Mouse (Mus musculus): ENCODE results near the gene Ccin. TPM values are rescaled to one million over a fixed set of nuclear protein-coding genes. Genes with fewer than 3 reads are reported as not detected.

Gene Ccin
- polyA plus RNA-seq, 1 experiment from 2014 or later, result not detected

DNA sequence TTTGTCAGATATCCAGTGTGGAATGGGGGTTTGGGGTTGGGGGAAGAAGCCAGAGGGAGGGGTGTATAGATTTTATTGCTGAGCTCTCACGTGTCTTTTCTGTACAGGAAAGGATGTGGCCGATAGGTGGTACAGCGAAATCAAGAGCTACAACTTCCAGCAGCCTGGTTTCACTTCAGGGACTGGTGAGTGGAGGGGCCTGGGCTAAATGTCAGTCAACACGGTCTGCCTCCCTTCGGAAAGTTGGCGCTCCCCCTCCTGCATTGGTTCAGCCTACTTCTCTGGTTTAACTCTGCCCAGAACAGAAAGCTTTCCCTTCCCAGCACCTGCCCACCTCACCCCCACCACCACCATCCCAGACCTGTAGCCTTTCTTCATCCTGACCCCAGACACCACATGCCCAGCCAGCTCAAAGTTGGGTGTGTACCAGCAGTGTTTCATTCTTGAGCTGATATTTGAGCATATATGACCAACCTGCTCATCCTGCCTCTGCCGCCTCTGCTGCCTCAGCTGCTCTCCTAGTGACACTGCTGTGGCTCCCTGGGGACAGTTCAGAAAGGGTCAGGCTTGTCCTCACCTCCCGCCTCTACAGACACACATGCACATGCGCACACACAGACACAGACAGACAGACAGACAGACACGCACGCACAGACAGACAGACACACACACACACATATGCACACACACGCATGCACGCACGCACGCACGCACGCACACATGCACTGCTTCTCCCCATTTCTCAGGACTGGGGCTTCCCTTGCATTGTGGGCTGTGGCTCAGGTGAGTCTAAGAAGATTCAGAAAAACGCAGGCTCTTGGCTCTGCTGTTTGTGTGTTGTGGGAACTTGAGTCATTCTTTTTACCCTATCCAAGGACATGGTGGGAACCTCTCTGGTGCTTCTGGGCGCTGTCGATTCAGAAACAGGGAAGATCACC, 12.6 kb upstream of the Ccin start:
- Histone ChIP-seq H3K4me2 (ENCODE audit: low read depth, low read length) (no peak overlapping the region), H3K9ac (ENCODE audit: low read depth, low read length) (no peak overlapping the region), H3K4me1 (ENCODE audit: control insufficient read depth, insufficient read depth, low read length) (peaks cover 20% of the 10 kb centered on the region), H3K9me3 (ENCODE audit: control insufficient read depth, low read length) (no peaks in the 10 kb centered on the region), H3K4me3 (ENCODE audit: low read depth, low read length) (no peak overlapping the region), H3K27me3 (replicated peaks; ENCODE audit: control insufficient read depth, insufficient read depth, low read length) (no peaks in the 10 kb centered on the region), H3K27ac (replicated peaks; ENCODE audit: low read depth, low read length) (no peak overlapping the region), H3K36me3 (ENCODE audit: control insufficient read depth, insufficient read depth, low read length) (0 out of 2 replicates have a peak, but pooled peaks cover 3% of the 10 kb centered on the region)
- ATAC-seq (ENCODE audit: low read depth) (no peak), DNase-seq (ENCODE audit: low spot score) (no peak)
- 82% methylated on average over 20 of the region's 20 CpGs for WGBS

DNA sequence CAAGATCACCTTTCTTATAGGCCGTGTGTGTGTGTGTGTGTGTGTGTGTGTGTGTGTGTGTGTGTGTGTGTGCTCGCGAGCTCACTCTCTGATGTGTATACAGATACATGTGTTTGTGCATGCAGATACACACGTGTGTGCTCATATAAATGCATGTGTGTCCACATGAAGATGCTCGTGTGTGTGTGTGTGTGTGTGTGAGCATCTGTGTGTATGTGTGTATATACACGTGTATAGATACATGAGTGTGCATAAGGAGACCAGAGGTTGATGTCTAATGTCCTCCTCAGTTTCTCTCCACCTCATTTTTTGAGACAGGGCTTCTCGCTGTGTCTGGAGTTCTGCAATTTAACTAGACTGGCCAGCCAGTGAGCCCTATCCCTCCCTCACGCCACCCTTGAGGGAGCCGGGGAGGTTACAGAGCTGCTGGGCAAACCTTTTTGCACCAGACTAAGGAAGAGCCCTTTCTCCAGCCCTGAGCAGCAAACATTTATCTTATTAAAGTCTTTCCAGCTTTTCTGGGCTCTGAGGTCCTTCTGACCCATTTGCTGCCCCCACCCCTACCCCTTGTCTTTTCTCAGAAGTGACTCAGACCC, 11.6 kb upstream of the Ccin start:
- Histone ChIP-seq H3K27me3 (replicated peaks; ENCODE audit: control insufficient read depth, insufficient read depth, low read length) (no peaks in the 10 kb centered on the region), H3K36me3 (ENCODE audit: control insufficient read depth, insufficient read depth, low read length) (0 out of 2 replicates have a peak, but pooled peaks cover 3% of the 10 kb centered on the region), H3K4me2 (ENCODE audit: low read depth, low read length) (peak overlapping the region; percentile 30), H3K4me3 (ENCODE audit: low read depth, low read length) (no peak overlapping the region), H3K4me1 (ENCODE audit: control insufficient read depth, insufficient read depth, low read length) (peaks cover 20% of the 10 kb centered on the region), H3K27ac (replicated peaks; ENCODE audit: low read depth, low read length) (peak overlapping the region; percentile 71), H3K9me3 (ENCODE audit: control insufficient read depth, low read length) (no peaks in the 10 kb centered on the region), H3K9ac (ENCODE audit: low read depth, low read length) (peak overlapping the region; percentile 37)
- DNase-seq (ENCODE audit: low spot score) (no peak), ATAC-seq (ENCODE audit: low read depth) (no peak)
- 65% methylated on average over 9 of the region's 9 CpGs for WGBS

DNA sequence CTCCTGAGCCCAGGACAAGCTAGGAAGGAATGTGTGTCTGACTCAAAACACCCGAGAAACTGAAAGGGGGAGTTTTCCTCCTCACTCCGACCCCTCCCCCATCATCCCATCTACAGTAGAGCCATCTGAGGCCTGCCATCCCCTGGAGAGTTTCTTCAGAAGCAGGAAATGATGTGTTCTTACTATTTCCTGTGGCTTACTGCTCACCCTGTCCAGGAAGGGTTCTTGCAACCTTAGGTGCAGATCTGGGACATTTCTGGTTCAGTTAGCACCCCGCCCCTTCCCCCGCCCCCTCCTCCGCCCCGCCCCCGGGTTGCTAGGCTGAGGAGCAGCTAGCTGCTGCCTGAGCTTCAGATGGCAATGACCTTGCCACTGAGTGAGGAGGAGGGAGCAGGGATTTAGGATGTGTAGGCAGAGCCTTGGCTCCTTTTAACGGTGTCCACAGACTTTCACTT, 11.1 kb upstream of the Ccin start:
- DNase-seq (ENCODE audit: low spot score), result peak; percentile 71
- peak overlapping the region; percentile 37 for H3K9ac ChIP-seq (ENCODE audit: low read depth, low read length)
- ATAC-seq (ENCODE audit: low read depth), result peak; percentile 80
- H3K27ac ChIP-seq (replicated peaks; ENCODE audit: low read depth, low read length), result peak overlapping the region; percentile 71
- H3K36me3 ChIP-seq (ENCODE audit: control insufficient read depth, insufficient read depth, low read length), result 0 out of 2 replicates have a peak, but pooled peaks cover 3% of the 10 kb centered on the region
- WGBS, result 1% methylated on average over 8 of the region's 8 CpGs
- H3K27me3 ChIP-seq (replicated peaks; ENCODE audit: control insufficient read depth, insufficient read depth, low read length), result no peaks in the 10 kb centered on the region
- H3K4me2 ChIP-seq (ENCODE audit: low read depth, low read length), result peak overlapping the region; percentile 30
- H3K4me1 ChIP-seq (ENCODE audit: control insufficient read depth, insufficient read depth, low read length), result peaks cover 20% of the 10 kb centered on the region
- H3K4me3 ChIP-seq (ENCODE audit: low read depth, low read length), result no peak overlapping the region
- H3K9me3 ChIP-seq (ENCODE audit: control insufficient read depth, low read length), result no peaks in the 10 kb centered on the region

DNA sequence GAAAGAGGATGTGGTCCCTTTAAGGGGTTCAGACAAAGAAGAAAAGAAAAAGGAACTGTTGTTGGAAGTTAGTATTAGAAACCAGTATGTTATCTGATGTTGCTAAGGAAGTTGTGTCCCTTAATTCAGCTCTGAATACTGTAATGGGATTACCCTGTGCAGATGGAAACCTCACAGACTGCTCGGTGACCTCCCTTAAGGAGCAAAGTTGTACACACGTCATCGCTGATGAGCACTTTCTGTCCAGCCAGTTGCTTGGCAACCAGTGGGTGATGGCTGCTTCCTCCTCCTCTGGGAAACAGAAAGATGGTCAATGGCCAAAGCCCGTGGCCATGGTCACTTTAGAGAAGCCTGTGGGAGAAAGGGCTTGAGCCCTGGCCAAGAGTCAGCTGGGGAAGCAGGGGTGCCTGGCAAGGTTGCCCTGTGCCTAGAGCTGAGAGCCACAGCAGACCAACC, 9.7 kb upstream of the Ccin start:
- Histone ChIP-seq H3K27me3 (replicated peaks; ENCODE audit: control insufficient read depth, insufficient read depth, low read length) (no peaks in the 10 kb centered on the region), H3K4me1 (ENCODE audit: control insufficient read depth, insufficient read depth, low read length) (peaks cover 22% of the 10 kb centered on the region), H3K27ac (replicated peaks; ENCODE audit: low read depth, low read length) (no peak overlapping the region), H3K9me3 (ENCODE audit: control insufficient read depth, low read length) (no peaks in the 10 kb centered on the region), H3K36me3 (ENCODE audit: control insufficient read depth, insufficient read depth, low read length) (0 out of 2 replicates have a peak, but pooled peaks cover 3% of the 10 kb centered on the region), H3K9ac (ENCODE audit: low read depth, low read length) (no peak overlapping the region), H3K4me2 (ENCODE audit: low read depth, low read length) (no peak overlapping the region), H3K4me3 (ENCODE audit: low read depth, low read length) (no peak overlapping the region)
- ATAC-seq (ENCODE audit: low read depth), result no peak
- 63% methylated on average over 4 of the region's 4 CpGs for WGBS
- DNase-seq (ENCODE audit: low spot score), result peak; percentile 22

DNA sequence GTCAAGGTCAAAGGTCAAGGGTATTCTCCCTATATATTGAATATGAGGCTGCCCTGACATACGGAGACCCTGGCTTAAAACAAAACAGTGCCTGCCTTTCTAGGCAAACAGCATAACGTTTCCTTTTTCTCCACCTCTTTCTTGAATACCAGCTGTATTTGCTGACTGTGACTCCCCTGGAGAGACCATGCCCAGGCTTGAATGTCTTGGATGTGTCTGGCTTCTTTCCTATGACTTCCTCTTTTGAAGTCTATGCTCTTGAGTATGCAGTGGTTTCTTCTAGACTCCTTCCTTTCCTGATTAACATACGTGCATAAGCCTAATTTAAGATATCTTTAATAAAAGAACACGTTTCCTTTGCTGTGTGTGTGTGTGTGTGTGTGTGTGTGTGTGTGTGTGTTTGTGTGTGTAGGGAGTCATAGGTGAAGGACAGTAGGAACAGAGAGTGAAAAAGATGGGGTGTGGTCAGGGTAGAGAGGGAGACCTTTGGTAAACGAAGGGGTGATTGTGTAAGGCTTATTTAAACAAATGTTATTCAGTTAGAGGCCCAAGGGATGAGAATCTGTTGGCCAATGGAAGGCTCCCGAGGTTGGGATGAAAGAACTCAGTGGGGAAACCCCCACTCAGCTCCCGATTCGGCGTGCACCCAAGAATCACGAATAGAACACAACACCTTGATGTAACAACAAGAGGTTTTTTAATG, 8.2 kb upstream of the Ccin start:
- 76% methylated on average over 10 of the region's 10 CpGs for WGBS

DNA sequence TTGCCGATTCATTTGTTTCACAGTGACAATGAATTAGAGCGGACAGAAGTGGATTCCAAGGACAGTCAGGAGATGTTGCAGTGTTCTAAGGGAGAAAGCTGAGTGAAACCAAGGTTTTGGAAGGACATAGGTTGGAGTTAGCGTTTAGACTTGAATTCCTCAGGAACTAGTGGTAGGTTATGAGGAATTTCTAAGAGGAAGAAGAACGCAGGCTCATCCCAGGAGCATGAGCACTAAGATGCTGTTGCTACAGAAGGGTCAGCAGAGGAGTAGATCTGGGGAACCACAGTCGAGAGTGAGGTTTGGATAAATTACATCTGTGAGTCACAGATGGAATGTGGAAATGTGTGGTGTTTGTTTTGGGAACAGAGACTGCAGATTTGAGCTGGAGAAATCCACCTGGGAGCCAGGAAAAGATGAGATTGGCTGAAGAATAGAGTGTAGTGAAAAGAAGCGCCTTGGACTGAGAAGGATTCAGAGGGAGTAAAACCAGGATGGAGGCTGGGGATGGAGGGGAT, 7.0 kb upstream of the Ccin start:
- WGBS, result 72% methylated on average over 6 of the region's 6 CpGs

More for the DNA sequence above, 8.2 kb upstream of the Ccin start:
- ATAC-seq (ENCODE audit: low read depth), result no peak
- Histone ChIP-seq H3K4me1 (ENCODE audit: control insufficient read depth, insufficient read depth, low read length) (peaks cover 31% of the 10 kb centered on the region), H3K27me3 (replicated peaks; ENCODE audit: control insufficient read depth, insufficient read depth, low read length) (no peaks in the 10 kb centered on the region), H3K36me3 (ENCODE audit: control insufficient read depth, insufficient read depth, low read length) (0 out of 2 replicates have a peak, but pooled peaks cover 3% of the 10 kb centered on the region), H3K27ac (replicated peaks; ENCODE audit: low read depth, low read length) (no peak overlapping the region), H3K9ac (ENCODE audit: low read depth, low read length) (no peak overlapping the region), H3K4me2 (ENCODE audit: low read depth, low read length) (no peak overlapping the region), H3K4me3 (ENCODE audit: low read depth, low read length) (no peak overlapping the region), H3K9me3 (ENCODE audit: control insufficient read depth, low read length) (no peaks in the 10 kb centered on the region)
- no peak for DNase-seq (ENCODE audit: low spot score)

DNA sequence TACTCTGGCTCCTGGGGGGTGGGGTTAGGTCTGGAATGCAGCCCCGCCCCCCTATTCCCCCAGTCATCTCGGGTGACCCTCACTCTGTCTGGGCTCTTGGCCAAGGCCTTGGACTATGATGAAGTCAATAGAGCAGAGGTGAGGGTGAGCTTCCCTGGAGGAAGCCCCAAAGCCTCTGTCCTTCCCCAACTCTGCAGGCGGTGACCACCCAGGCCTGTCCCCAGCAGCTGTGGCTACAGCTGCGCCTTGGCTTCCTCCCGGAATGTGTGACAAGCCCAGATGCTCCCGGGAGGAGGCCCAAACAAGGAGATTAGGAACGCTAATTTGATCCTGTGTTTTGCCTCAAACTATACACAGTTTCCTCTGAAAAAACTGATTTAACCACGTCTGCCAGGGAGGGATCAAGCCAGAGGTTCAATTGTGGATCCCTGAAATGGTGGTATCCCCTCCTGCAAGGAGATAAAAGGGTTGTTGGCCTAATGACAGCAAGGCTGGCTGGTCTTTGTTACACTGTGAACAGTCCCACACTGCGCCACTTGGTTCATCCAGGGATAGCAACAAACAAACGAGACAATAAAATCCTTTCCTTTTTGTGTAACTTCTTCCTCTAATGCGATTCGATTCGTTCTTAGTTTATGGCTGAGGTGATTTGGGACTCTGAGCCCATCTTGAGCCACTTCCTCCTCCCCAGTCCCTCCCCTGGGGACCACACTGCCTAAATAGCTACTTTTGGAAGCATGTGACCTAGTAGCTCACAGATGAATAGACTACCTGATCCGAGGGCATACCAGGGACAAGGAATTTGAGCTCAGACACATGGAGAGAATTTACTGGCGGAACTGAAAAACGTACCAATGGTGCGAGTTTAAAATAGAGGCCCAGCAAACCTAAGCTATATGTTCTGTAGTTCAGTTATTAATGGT, 4.5 kb upstream of the Ccin start:
- H3K27me3 ChIP-seq (replicated peaks; ENCODE audit: control insufficient read depth, insufficient read depth, low read length), result no peaks in the 10 kb centered on the region
- ATAC-seq (ENCODE audit: low read depth), result peak; percentile 82
- no peak overlapping the region for H3K4me2 ChIP-seq (ENCODE audit: low read depth, low read length)
- DNase-seq (ENCODE audit: low spot score), result peak; percentile 88
- no peaks in the 10 kb centered on the region for H3K9me3 ChIP-seq (ENCODE audit: control insufficient read depth, low read length)
- peaks cover 20% of the 10 kb centered on the region for H3K4me1 ChIP-seq (ENCODE audit: control insufficient read depth, insufficient read depth, low read length)
- H3K36me3 ChIP-seq (ENCODE audit: control insufficient read depth, insufficient read depth, low read length), result 0 out of 2 replicates have a peak, but pooled peaks cover 3% of the 10 kb centered on the region
- H3K4me3 ChIP-seq (ENCODE audit: low read depth, low read length), result no peak overlapping the region
- H3K27ac ChIP-seq (replicated peaks; ENCODE audit: low read depth, low read length), result peak overlapping the region; percentile 65
- no peak overlapping the region for H3K9ac ChIP-seq (ENCODE audit: low read depth, low read length)
- 15% methylated on average over 17 of the region's 17 CpGs for WGBS

More for the DNA sequence above, 7.0 kb upstream of the Ccin start:
- H3K36me3 ChIP-seq (ENCODE audit: control insufficient read depth, insufficient read depth, low read length), result 0 out of 2 replicates have a peak, but pooled peaks cover 3% of the 10 kb centered on the region
- H3K9me3 ChIP-seq (ENCODE audit: control insufficient read depth, low read length), result no peaks in the 10 kb centered on the region
- no peak overlapping the region for H3K9ac ChIP-seq (ENCODE audit: low read depth, low read length)
- no peak overlapping the region for H3K27ac ChIP-seq (replicated peaks; ENCODE audit: low read depth, low read length)
- no peaks in the 10 kb centered on the region for H3K27me3 ChIP-seq (replicated peaks; ENCODE audit: control insufficient read depth, insufficient read depth, low read length)
- no peak overlapping the region for H3K4me3 ChIP-seq (ENCODE audit: low read depth, low read length)
- ATAC-seq (ENCODE audit: low read depth), result no peak
- DNase-seq (ENCODE audit: low spot score), result no peak
- peaks cover 31% of the 10 kb centered on the region for H3K4me1 ChIP-seq (ENCODE audit: control insufficient read depth, insufficient read depth, low read length)
- H3K4me2 ChIP-seq (ENCODE audit: low read depth, low read length), result no peak overlapping the region

All from embryonic facial prominence, embryonic 14.5 days (tissue).